Mouse (Mus musculus) brown adipose tissue, adult 24 weeks (tissue): ENCODE data around the gene Arid3b. TPM values are rescaled to one million over a fixed set of nuclear protein-coding genes. Genes with fewer than 3 reads are reported as not detected.

Source experiments
- H3K27ac ChIP-seq: fragments of 200-500 bp; replicated peaks from 2 replicates; pipeline ENCODE4 v1.5.1; 2012; ENCODE audit warnings: low read depth, mild to moderate bottlenecking, low read length
- H3K4me1 ChIP-seq: fragments of 200-500 bp; 2 replicates; pipeline ENCODE4 v1.6.1; 2012; ENCODE audit warnings: low read length, mixed read lengths; ENCODE audit not compliant: control insufficient read depth, insufficient read depth, insufficient read length
- H3K4me3 ChIP-seq: fragments of 200-500 bp; 2 replicates; pipeline ENCODE4 v1.5.1; 2012; ENCODE audit warnings: low read depth, mild to moderate bottlenecking, low read length, moderate library complexity; ENCODE audit not compliant: insufficient read depth
- polyA plus RNA-seq: library from polyadenylated mRNA; stranded (reverse); fragments of >200 nt; gene quantifications from 2 replicates; pipeline ENCODE4 v1.2.4, GENCODE M21; 2012; ENCODE audit not compliant: missing spikeins, insufficient read depth, insufficient read length

Gene Arid3b
- polyA plus RNA-seq, 1 experiment, result 2.6 TPM

DNA sequence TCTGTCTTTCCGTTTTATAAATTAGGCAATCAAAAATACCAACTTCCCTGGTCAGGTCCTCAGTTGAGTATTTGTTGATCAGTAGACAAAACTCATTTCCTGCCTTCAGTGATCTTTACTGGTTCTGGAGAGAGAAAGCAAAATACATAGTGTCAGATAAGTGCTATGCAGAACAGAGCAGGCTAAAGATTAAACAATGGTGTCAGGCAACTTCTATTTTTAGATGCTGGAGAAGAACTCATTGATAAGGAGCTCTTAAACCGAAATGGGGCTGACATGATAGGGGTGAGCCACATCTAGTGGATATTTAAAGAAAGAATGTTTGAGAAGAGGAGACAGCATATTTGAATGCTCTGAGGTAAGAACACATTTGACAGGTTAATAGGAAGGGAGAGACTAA, 2.4 kb upstream of the Arid3b start:
- no peak overlapping the region for H3K27ac ChIP-seq
- peaks cover 3% of the 10 kb centered on the region; the same call in 1 of the 2 replicates for H3K4me1 ChIP-seq
- no peak overlapping the region for H3K4me3 ChIP-seq

DNA sequence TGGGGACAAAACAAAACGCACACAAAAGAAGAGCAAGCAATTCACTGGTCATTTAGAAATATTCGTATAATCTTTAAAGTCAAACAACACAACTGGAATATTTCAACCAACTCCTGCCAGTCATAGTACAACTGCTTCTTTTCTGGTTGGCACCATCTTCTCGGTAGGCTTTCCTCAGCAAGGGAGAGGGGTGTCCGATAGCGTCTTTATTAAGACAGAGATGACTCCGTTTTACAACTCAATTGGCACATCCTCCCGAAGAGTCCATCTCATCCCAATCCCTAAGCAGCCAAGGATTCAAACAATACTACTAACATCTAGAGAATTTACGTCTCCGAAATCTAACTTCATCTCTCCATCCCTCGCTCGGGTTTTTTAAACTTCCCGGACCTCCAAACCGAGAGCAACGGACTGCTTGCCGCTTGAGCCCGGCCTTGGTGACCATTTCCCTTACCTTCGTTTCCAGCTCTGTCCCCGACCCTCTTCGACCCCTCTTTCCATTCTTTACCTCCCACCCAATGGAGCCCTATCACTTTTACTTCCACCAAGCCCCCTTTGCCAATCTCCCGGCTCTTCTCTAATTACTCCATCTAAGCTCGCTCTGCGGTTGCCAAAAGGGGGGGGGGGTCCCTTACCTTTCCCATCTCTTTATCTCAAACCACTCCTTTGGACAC, 615 bp downstream of the Arid3b start:
- peaks cover 3% of the 10 kb centered on the region; the same call in 1 of the 2 replicates for H3K4me1 ChIP-seq
- peak overlapping the region; percentile 23; the same call in 1 of the 2 replicates for H3K27ac ChIP-seq
- peak overlapping the region; percentile 86 for H3K4me3 ChIP-seq

DNA sequence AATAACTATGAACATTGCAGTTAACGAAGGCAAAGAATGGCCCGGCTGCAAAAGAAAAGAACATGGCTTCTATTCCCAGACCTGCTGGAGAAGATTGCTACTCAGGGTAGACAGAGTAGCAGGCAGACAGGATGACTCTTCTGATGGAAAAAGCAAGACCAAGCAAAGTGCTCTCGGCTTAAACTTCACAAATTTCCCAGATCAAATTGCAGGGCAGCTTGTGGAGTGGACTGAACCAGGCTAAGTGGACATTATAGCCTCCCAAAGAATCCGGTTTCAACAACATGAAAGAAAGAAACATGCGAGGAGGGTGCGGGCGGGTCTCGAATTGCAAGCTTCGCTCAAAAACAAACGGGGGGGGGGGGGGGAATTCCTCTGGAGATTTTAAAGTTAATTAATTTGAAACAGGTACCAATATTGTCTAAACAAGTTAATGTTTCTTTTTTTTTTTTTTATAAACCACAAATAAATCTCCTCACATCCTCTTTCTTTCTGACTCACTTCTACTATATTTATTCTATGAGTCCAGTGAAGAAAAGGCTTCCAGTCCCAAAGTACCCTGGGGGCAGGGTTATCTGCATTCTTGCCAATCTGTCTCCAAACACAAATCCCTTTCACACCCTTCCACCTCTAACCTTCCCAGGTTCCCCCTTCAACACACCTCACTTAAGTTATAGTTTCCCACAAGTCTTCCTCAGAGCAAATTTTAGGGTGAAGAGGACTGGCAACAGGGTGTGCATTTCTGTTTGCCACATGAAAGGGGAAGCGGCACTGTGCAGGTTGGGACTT, 1.8 kb downstream of the Arid3b start:
- Histone ChIP-seq H3K27ac (no peak overlapping the region), H3K4me1 (peaks cover 3% of the 10 kb centered on the region; the same call in 1 of the 2 replicates), H3K4me3 (no peak overlapping the region)

GRCm38 (mm10) chr9:57833762-57834471, 2.7 kb downstream of the Arid3b start:
- no peak overlapping the region for H3K27ac ChIP-seq
- H3K4me3 ChIP-seq, result no peak overlapping the region
- peaks cover 3% of the 10 kb centered on the region; the same call in 1 of the 2 replicates for H3K4me1 ChIP-seq

- no peak overlapping the region for H3K27ac ChIP-seq
- H3K4me1 ChIP-seq, result no peaks in the 10 kb centered on the region
- no peak overlapping the region for H3K4me3 ChIP-seq
Measured at GRCm38 (mm10) chr9:57831267-57832082, 5.1 kb downstream of the Arid3b start.

GRCm38 (mm10) chr9:57829812-57830557, 6.6 kb downstream of the Arid3b start:
- no peak overlapping the region for H3K27ac ChIP-seq
- H3K4me1 ChIP-seq, result no peaks in the 10 kb centered on the region
- H3K4me3 ChIP-seq, result no peak overlapping the region

DNA sequence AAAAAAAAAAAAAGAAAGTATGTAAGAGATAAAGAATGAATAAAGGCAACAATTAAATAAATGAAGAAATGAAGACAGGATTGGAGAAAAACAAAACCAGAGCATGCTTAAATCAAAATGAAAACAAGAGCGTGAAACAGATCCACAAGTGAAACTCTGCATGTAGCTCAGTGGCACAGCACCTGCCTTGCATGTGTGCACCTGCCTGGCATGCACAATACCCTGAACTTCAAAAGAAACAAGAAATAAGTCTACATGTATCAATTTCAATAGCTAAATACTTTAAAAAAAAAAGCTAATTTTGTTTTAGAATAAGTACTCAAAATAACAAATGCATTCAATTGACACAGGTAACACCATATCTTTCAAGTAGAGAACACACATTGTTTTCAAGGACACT, 13.2 kb downstream of the Arid3b start:
- Histone ChIP-seq H3K4me3 (no peak overlapping the region), H3K27ac (no peak overlapping the region), H3K4me1 (no peaks in the 10 kb centered on the region)

- no peak overlapping the region for H3K27ac ChIP-seq
- H3K4me3 ChIP-seq, result no peak overlapping the region
- H3K4me1 ChIP-seq, result no peaks in the 10 kb centered on the region
Measured at GRCm38 (mm10) chr9:57822812-57823211, 13.8 kb downstream of the Arid3b start.

DNA sequence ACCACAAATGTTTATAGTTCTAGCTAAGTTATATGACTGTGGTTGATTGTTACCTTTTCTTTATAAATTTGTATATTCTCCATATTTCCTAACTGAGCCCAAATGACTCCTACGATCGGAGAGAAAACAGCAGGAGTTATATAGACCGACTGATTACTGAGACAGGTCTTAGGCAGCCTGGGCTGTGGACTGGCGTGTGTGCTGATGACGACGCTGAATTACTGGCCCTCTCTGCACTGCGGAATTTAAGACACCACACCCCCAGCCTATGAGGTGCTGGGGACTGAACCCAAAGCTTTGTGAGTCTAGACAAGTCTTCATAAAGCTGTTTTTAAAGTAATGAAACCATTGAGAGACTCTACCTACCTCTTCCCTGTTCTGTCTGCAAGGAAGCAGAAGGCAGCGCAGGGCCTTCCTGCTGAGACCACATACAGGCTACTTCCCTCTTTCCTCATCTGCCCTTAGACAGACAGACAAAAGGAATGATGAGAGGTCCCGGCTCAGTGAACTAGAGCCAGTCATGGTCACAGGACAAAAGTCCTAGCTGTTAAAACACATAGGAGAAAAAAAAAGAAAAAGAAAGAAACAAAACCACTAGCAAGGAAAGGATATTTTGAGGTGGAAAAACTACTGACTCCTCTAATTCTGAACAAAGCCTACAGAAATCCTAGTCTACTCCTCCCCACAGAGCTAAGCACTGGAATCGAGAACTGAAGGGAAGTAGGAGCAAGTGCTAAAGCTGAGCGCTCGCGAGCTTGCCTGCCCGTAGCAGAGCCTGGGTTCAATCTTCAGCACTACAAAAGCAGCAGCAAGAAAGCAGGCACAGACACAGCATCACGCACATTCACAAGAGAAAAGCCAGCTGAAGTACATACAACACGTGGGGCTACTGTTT, 16.2 kb downstream of the Arid3b start:
- Histone ChIP-seq H3K4me1 (no peaks in the 10 kb centered on the region), H3K27ac (no peak overlapping the region), H3K4me3 (no peak overlapping the region)

DNA sequence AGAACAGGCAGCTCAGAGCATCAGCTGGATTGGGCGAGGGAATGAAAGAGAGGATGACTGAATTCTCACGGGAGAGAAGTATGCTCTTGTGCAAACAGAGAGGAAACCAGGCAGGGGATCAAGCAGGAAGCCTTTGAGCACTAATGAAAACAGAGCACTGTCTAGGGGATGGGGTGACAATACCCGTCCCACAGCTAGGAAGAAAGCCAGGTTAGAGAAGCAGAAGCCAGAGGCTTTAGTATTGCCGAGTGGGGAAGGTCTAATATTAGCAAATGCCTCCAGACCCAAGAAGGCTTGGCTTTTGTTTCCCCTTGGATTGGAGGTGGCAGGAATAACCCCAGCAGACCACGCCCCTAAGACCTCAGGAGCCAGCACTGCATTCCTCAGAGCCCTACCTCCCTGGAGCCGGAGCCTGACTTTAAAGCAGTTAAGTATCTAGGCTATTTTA, 19.3 kb downstream of the Arid3b start:
- H3K27ac ChIP-seq, result no peak overlapping the region
- no peaks in the 10 kb centered on the region for H3K4me1 ChIP-seq
- no peak overlapping the region for H3K4me3 ChIP-seq

- Histone ChIP-seq H3K4me3 (no peak overlapping the region), H3K4me1 (no peaks in the 10 kb centered on the region), H3K27ac (no peak overlapping the region)
Measured at GRCm38 (mm10) chr9:57814866-57815265, 21.7 kb downstream of the Arid3b start.

DNA sequence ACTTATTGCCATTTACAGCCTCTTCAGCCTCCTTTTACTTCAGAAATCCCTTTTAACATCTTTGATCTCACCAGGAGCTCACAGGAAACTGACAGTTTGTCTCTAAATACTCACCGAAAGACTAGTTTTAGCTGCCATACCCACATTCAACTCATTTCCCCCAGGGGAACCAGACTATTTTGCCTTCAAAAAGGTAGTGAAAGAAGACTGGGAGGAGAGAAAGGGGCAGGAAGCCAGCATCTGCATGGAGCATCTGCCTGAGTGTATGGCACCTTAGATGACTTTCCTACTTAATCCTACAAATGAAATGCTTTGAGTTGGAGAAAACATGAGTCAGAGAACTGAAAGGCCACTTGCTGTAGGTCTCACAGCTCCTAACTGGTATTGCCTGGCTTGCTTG, 22.6 kb downstream of the Arid3b start:
- Histone ChIP-seq H3K4me3 (no peak overlapping the region), H3K4me1 (no peaks in the 10 kb centered on the region), H3K27ac (no peak overlapping the region)
